Mouse (Mus musculus): Measurements from ENCODE around the gene Eif2ak4. TPM values are rescaled to one million over a fixed set of nuclear protein-coding genes. Genes with fewer than 3 reads are reported as not detected.

Gene Eif2ak4
- total RNA-seq, 2 experiments from 2014 or later = 9.2 to 9.3 TPM

- DNase-seq = no peak
- intact Hi-C loops (cut with DNase I) = no loop called here
Observed at GRCm38 (mm10) chr2:118401834-118402727, 13.7 kb downstream of the Eif2ak4 start.

DNA sequence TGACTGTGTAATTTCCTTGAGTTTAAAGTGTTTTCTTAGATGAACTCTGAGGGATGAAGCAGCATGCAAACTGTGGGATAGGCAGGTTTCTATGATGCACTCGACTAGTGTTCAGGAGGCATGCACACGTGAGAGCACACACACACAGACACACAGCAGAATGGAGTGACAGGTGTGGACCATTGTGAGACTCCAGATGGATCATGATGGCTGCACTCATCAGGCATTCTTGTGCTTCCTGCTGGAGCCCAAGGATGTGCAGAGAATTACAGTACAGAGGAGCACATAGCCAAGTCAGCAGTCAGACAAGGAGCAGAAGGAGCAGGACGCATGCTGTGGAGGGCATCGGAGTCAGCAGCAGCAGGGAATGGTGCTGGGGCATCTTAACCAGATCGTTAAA, 15.9 kb downstream of the Eif2ak4 start:
- intact Hi-C loops (cut with DNase I) = no loop called here

DNA sequence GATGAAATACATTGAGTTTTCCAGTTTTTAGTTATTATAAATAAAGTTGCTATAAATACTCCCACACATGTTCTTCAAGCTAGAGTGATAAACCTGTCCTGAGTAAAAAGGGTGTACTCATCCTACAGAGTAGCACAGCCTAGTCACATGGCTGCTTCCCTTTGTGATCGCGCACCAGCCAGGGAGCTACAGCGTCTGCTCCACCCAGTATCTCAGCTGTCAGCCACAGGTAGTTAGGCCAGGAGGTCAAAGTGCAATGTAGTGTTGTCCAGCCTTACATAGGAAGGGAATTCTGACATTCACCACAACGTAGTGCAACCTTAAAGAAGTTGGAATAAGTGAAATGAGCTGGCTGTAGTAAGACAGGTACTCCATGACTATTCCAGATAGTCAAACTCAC, 17.1 kb downstream of the Eif2ak4 start:
- intact Hi-C loops (cut with DNase I) = no loop called here
- no peak for DNase-seq

More for the DNA sequence above, 15.9 kb downstream of the Eif2ak4 start:
- no peak for DNase-seq

- DNase-seq = no peak
- intact Hi-C loops (cut with DNase I) = no loop called here
Observed at GRCm38 (mm10) chr2:118406811-118407210, 18.4 kb downstream of the Eif2ak4 start.

- no peak for DNase-seq
- intact Hi-C loops (cut with DNase I) = no loop called here
Observed at GRCm38 (mm10) chr2:118408336-118408895, 20.0 kb downstream of the Eif2ak4 start.

DNA sequence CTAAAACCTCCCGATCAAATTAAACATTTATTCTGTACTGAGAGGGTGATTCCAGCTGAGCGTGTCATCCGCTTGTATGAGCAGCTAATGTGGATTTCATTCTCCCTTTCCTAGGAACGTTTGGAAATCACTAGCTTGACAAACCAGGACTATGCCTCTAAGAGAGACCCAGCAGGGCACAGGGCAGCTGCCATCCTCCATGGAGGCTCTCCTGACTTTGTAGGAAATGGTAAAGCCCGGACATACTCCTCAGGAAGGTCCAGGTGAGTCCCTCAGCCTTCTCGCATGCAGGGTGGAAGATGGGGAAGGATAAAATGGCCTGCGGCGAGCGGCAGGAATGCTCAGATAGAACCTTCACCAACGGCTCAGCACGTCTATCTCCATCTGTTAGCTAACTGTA, 24.4 kb downstream of the Eif2ak4 start:
- intact Hi-C loops (cut with DNase I) = no loop called here
- DNase-seq = no peak

DNA sequence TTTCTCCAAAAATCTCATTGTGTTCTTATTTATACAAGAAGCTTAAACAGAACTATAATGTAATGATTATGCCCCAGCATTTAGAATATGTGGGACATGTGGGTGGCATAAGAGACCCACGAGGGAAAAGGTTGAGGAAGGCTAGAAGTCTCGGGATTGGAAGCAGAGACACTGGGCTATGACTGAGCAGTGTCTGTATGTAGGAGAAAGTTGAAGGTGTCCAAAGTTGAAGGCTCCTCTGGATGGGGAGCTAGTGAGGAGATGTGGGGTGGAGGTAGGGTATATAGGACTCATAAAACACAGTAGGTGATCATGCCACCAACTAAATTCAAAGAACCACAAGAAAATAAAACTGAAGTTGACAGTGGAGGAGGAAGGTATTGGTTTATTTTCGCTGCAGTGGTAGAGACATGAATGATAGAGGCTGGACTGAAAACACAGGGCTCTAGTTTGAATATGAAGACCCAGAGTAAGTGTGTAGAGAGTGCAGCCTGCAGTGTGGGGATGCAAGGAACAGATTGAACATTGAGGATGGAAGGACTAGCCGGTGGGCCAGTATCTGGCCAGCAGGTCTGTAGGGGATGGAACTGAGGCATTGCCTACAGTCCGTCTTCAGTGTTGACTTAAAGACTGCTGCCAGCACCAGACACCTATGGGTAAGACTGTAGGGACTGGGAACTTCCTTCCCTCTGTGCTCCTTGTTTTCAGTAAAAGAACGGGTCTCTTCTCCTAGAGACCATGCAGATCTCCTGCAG, 27.4 kb downstream of the Eif2ak4 start:
- intact Hi-C loops (cut with DNase I) = no loop called here
- no peak for DNase-seq

- intact Hi-C loops (cut with DNase I) = no loop called here
- DNase-seq = no peak
Observed at GRCm38 (mm10) chr2:118418076-118418475, 29.7 kb downstream of the Eif2ak4 start.

GRCm38 (mm10) chr2:118421951-118422350, 33.5 kb downstream of the Eif2ak4 start:
- no peak for DNase-seq
- intact Hi-C loops (cut with DNase I) = no loop called here

DNA sequence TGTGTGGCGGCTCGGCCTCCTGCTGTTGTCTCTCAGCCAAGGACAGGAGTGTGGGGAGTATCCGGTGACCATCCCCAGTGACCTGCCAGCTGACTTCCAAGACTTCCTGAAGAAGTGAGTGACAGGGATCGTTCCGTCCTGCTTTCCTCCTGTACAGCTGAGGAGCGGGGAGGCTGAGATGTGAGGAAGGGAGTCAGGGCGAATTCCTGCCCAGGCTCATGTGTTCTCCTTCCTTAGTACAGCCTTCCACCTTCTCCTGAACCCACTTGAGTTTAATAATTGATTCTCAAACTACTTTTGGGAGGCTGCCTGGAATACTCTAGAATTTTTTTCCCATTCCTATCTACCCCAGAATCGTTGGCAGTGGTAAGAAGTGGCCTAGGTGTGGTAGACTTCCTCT, 34.0 kb downstream of the Eif2ak4 start:
- peak; percentile 7 to 12 for DNase-seq
- intact Hi-C loops (cut with DNase I) = no loop called here

- intact Hi-C loops (cut with DNase I) = no loop called here
- no peak for DNase-seq
Observed at GRCm38 (mm10) chr2:118428296-118428695, 39.9 kb downstream of the Eif2ak4 start.

DNA sequence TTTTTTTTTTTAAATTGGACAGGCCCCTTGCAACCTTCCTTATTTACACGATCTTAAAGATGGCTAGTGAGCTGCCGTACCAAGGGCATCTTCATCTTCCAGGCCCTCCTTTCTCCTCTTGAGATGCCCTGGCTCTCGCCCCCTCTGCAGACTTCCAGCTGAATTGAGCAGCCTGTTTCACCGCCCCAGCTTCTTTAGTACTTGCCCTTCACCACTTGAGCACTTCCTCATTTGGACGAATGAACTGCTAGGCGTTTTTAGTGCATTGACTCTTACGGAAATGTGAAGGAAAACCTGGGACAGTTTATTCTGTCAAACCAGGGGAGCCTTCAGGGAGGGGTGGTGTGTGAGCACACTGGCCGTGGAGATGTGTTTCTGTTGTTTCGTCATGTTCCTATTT, 40.9 kb downstream of the Eif2ak4 start:
- no peak for DNase-seq
- intact Hi-C loops (cut with DNase I) = no loop called here

DNA sequence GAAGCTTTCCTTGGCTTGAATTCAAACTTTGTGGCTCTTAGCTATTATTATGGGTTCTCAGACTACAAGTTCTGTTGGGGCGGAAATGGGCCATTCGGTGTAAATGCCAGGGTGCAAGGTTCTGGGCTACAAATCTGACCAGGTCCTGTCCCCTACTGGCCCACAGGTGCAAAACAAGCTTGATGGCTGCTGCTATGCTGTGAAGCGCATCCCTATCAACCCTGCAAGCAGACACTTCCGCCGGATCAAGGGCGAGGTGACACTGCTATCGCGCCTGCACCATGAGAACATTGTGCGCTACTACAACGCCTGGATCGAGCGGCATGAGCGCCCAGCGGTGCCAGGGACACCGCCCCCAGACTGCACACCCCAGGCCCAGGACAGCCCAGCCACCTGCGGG, 42.2 kb downstream of the Eif2ak4 start:
- intact Hi-C loops (cut with DNase I) = loop anchor here (2.0 kb wide), 1 partner anchor 168 kb away; no protein-coding TSS in a partner anchor
- no peak for DNase-seq

- DNase-seq = peak; percentile 34 to 45
- intact Hi-C loops (cut with DNase I) = loop anchor here (2.0 kb wide), 1 partner anchor 169 kb away; no protein-coding TSS in a partner anchor
Observed at GRCm38 (mm10) chr2:118431589-118431988, 43.2 kb downstream of the Eif2ak4 start.

GRCm38 (mm10) chr2:118442172-118442571, 53.8 kb downstream of the Eif2ak4 start:
- DNase-seq = no peak
- intact Hi-C loops (cut with DNase I) = no loop called here

DNA sequence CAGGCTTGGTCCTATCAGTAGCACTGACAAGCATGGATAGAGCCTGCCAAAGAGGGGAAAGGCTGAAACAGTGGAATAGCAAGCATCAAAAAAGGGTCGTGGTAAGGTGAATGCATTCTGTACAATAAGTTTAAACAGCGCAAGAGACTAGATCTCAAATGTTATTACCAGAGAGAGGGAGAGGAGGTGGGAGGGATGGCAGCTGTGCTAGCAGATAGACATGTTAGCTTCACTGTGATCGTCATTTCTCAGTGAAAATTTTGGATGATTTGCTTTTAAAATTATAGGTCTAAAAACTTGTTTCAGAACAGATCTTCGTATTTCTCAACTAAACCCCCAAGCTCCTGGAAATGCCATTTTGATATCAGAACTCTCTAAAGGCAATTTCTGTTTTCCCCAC, 54.3 kb downstream of the Eif2ak4 start:
- intact Hi-C loops (cut with DNase I) = no loop called here

GRCm38 (mm10) chr2:118445696-118446674, 57.6 kb downstream of the Eif2ak4 start:
- intact Hi-C loops (cut with DNase I) = no loop called here
- DNase-seq = peak in 1 of 2 experiments; percentile 16

More for the DNA sequence above, 54.3 kb downstream of the Eif2ak4 start:
- no peak for DNase-seq

- DNase-seq = no peak
- intact Hi-C loops (cut with DNase I) = no loop called here
Observed at GRCm38 (mm10) chr2:118448181-118448580, 59.8 kb downstream of the Eif2ak4 start.

DNA sequence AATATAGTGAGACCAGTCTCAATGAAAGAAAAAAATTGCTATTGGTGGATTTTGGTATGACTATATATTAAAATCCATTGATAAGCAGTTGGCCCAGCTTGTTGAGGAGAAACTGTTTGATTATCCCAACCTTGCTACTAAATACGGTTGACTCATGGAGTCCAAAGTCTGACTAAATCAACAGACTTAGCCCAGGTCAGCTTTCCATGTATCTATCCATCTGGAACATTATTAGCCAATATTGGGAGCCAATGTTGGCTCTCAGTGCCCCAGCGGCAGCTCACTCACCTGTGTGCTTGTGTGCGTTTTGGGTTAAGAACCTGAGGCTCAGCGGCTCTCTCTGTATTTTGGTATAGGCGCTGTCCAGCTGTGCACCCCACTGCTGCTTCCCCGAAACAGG, 62.6 kb downstream of the Eif2ak4 start:
- no peak for DNase-seq
- intact Hi-C loops (cut with DNase I) = no loop called here

DNA sequence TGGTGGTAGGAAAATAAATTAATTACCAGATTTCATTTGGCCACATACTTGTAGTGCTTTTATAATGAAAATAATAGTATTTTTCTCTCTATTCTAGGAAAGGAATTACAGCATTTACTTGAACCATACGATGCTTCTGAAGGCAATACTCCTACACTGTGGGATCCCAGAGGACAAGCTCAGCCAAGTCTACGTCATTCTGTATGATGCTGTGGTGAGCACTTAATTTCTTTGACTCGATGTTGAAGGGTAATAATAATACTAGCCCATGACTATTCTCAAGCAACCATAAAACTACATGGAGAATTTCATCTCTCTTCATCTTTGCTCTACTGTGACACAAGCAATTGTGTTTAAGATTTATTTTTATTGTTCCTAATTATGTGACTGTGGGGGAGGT, 68.6 kb downstream of the Eif2ak4 start:
- intact Hi-C loops (cut with DNase I) = no loop called here
- DNase-seq = no peak
